In genomic region chr10:42961771-42962170, GRCm38 (mm10) we compare ENCODE assay signal across 13 mouse cellular contexts.
DNase-seq lines count a peak whose midpoint lies in the region; ATAC-seq and TF ChIP-seq lines count a peak whose summit lies in the region.
"Had no signal": no experiment of that assay in that cellular context is flagged by ENCODE, and none has a peak within 500 bp of the region (broad histone marks: within the 10 kb centered on the region; RNA-seq: fewer than 3 reads in every experiment).

No protein-coding gene starts in this region.

- H3K27ac ChIP-seq in intestine, embryonic 15.5 days: peak overlapping the region; percentile 61
- no peak overlapping the region for H3K27ac ChIP-seq in intestine, postnatal 0 days (ENCODE audit: low read depth, low read length)
- 0 out of 2 replicates have a peak overlapping the region, but pooled peaks have one; percentile 27 for H3K27ac ChIP-seq in lung, embryonic 15.5 days
- H3K27ac ChIP-seq in lung, postnatal 0 days (ENCODE audit: low read length): no peak overlapping the region
- H3K27ac ChIP-seq in stomach, embryonic 16.5 days (ENCODE audit: low read length): peak overlapping the region; percentile 81
- H3K27ac ChIP-seq in forebrain, embryonic 15.5 days (replicated peaks): no peak overlapping the region
- H3K27ac ChIP-seq: neural tube, embryonic 15.5 days had no signal

- WGBS in intestine, embryonic 15.5 days: 65% methylated on average over 6 of the region's 6 CpGs
- 73% methylated on average over 6 of the region's 6 CpGs for WGBS in intestine, postnatal 0 days
- WGBS in lung, embryonic 15.5 days: 62% methylated on average over 6 of the region's 6 CpGs
- WGBS in lung, postnatal 0 days: 62% methylated on average over 6 of the region's 6 CpGs
- WGBS in stomach, embryonic 16.5 days: 61% methylated on average over 6 of the region's 6 CpGs
- 71% methylated on average over 6 of the region's 6 CpGs for WGBS in forebrain, embryonic 15.5 days

- no peak overlapping the region for H3K4me3 ChIP-seq in intestine, embryonic 15.5 days (replicated peaks)
- H3K4me3 ChIP-seq in intestine, postnatal 0 days (ENCODE audit: low read depth, low read length): no peak overlapping the region
- H3K4me3 ChIP-seq in lung, embryonic 15.5 days: no peak overlapping the region
- H3K4me3 ChIP-seq in lung, postnatal 0 days (ENCODE audit: low read depth, low read length): no peak overlapping the region
- H3K4me3 ChIP-seq in stomach, embryonic 16.5 days (replicated peaks; ENCODE audit: low read length): no peak overlapping the region
- no peak overlapping the region for H3K4me3 ChIP-seq in forebrain, embryonic 15.5 days
- H3K4me3 ChIP-seq: neural tube, embryonic 15.5 days had no signal

- H3K4me2 ChIP-seq in intestine, embryonic 15.5 days (replicated peaks): no peak overlapping the region
- no peak overlapping the region for H3K4me2 ChIP-seq in intestine, postnatal 0 days (replicated peaks; ENCODE audit: low read depth)
- H3K4me2 ChIP-seq in lung, embryonic 15.5 days: no peak overlapping the region
- no peak overlapping the region for H3K4me2 ChIP-seq in lung, postnatal 0 days (replicated peaks; ENCODE audit: low read depth, low read length)
- no peak overlapping the region for H3K4me2 ChIP-seq in stomach, embryonic 16.5 days (ENCODE audit: low read depth, low read length)
- no peak overlapping the region for H3K4me2 ChIP-seq in forebrain, embryonic 15.5 days (replicated peaks)
- H3K4me2 ChIP-seq: neural tube, embryonic 15.5 days had no signal

- H3K27me3 ChIP-seq in intestine, embryonic 15.5 days (replicated peaks): 0 out of 2 replicates have a peak, but pooled peaks cover 5% of the 10 kb centered on the region
- H3K27me3 ChIP-seq in intestine, postnatal 0 days (replicated peaks; ENCODE audit: control insufficient read depth, insufficient read depth, low read length): no peaks in the 10 kb centered on the region
- peaks cover 16% of the 10 kb centered on the region; the same call in 1 of the 2 replicates for H3K27me3 ChIP-seq in lung, embryonic 15.5 days
- H3K27me3 ChIP-seq in lung, postnatal 0 days (replicated peaks; ENCODE audit: insufficient read depth, low read length): no peaks in the 10 kb centered on the region
- peaks cover 3% of the 10 kb centered on the region; the same call in 1 of the 2 replicates for H3K27me3 ChIP-seq in stomach, embryonic 16.5 days (ENCODE audit: control insufficient read depth, insufficient read depth, low read length)
- H3K27me3 ChIP-seq in forebrain, embryonic 15.5 days: no peaks in the 10 kb centered on the region

- 0 out of 2 replicates have a peak, but pooled peaks cover 8% of the 10 kb centered on the region for H3K4me1 ChIP-seq in intestine, embryonic 15.5 days (replicated peaks)
- no peaks in the 10 kb centered on the region for H3K4me1 ChIP-seq in intestine, postnatal 0 days (replicated peaks; ENCODE audit: control insufficient read depth, insufficient read depth, low read length)
- H3K4me1 ChIP-seq in lung, embryonic 15.5 days: peaks cover 5% of the 10 kb centered on the region; the same call in 1 of the 2 replicates
- H3K4me1 ChIP-seq in lung, postnatal 0 days (ENCODE audit: insufficient read depth, low read depth, low read length): no peaks in the 10 kb centered on the region
- no peaks in the 10 kb centered on the region; the same call in 1 of the 2 replicates for H3K4me1 ChIP-seq in stomach, embryonic 16.5 days (ENCODE audit: control insufficient read depth, insufficient read depth, low read length)
- peaks cover 14% of the 10 kb centered on the region for H3K4me1 ChIP-seq in forebrain, embryonic 15.5 days

- no peak for TF ChIP-seq CTCF in intestine, postnatal 0 days (IDR thresholded peaks at IDR 0.05; ENCODE audit: low read depth)
- no peak for TF ChIP-seq CTCF in lung, postnatal 0 days (IDR thresholded peaks at IDR 0.05)

- TF ChIP-seq EP300 in lung, postnatal 0 days (IDR thresholded peaks at IDR 0.05): no peak

- no peak for DNase-seq in lung, postnatal 0 days (ENCODE audit: low spot score)
- DNase-seq in heart, adult 8-10 months (ENCODE audit: low spot score): peak; percentile 26
- DNase-seq in thymus, postnatal 25 days: no peak
- DNase-seq: adrenal gland, postnatal 36 days; cerebellum, postnatal 36 days; gastrocnemius, postnatal 36 days; layer of hippocampus, postnatal 36 days had no signal

- no peak for ATAC-seq in intestine, embryonic 15.5 days
- no peak for ATAC-seq in intestine, postnatal 0 days
- ATAC-seq in lung, embryonic 15.5 days (ENCODE audit: borderline replicate concordance, extremely low read depth, low FRiP score, low TSS enrichment): no peak
- no peak for ATAC-seq in lung, postnatal 0 days
- ATAC-seq in stomach, embryonic 16.5 days (ENCODE audit: insufficient read depth, low FRiP score): 0 out of 2 replicates have a peak, but pooled peaks have one; percentile 11
- no peak for ATAC-seq in forebrain, embryonic 15.5 days (replicated peaks)

- no peaks in the 10 kb centered on the region for H3K36me3 ChIP-seq in intestine, embryonic 15.5 days
- peaks cover 8% of the 10 kb centered on the region; the same call in 1 of the 2 replicates for H3K36me3 ChIP-seq in intestine, postnatal 0 days (ENCODE audit: control insufficient read depth, insufficient read depth)
- no peaks in the 10 kb centered on the region for H3K36me3 ChIP-seq in lung, embryonic 15.5 days
- no peaks in the 10 kb centered on the region for H3K36me3 ChIP-seq in lung, postnatal 0 days (ENCODE audit: insufficient read depth, low read length)
- H3K36me3 ChIP-seq in stomach, embryonic 16.5 days (ENCODE audit: control insufficient read depth, insufficient read depth, low read length): no peaks in the 10 kb centered on the region
- no peaks in the 10 kb centered on the region for H3K36me3 ChIP-seq in forebrain, embryonic 15.5 days
- H3K36me3 ChIP-seq: neural tube, embryonic 15.5 days had no signal

- H3K9me3 ChIP-seq in intestine, embryonic 15.5 days: no peaks in the 10 kb centered on the region
- no peaks in the 10 kb centered on the region for H3K9me3 ChIP-seq in intestine, postnatal 0 days (ENCODE audit: control insufficient read depth)
- no peaks in the 10 kb centered on the region for H3K9me3 ChIP-seq in lung, embryonic 15.5 days
- no peaks in the 10 kb centered on the region for H3K9me3 ChIP-seq in lung, postnatal 0 days (ENCODE audit: low read length)
- no peaks in the 10 kb centered on the region for H3K9me3 ChIP-seq in stomach, embryonic 16.5 days (replicated peaks; ENCODE audit: control insufficient read depth, low read length)
- no peaks in the 10 kb centered on the region for H3K9me3 ChIP-seq in forebrain, embryonic 15.5 days
- H3K9me3 ChIP-seq: neural tube, embryonic 15.5 days had no signal

- no peak overlapping the region for H3K9ac ChIP-seq in intestine, embryonic 15.5 days
- no peak overlapping the region for H3K9ac ChIP-seq in intestine, postnatal 0 days (ENCODE audit: low read depth, low read length)
- no peak overlapping the region for H3K9ac ChIP-seq in lung, embryonic 15.5 days
- H3K9ac ChIP-seq in lung, postnatal 0 days (replicated peaks; ENCODE audit: low read depth): no peak overlapping the region
- no peak overlapping the region for H3K9ac ChIP-seq in stomach, embryonic 16.5 days (ENCODE audit: low read length)
- H3K9ac ChIP-seq in forebrain, embryonic 15.5 days (replicated peaks): no peak overlapping the region
- H3K9ac ChIP-seq: neural tube, embryonic 15.5 days had no signal

Comparison
In these comparisons a context has a peak if more than half of its experiments do, and no peak if none do; other contexts are left out.
1. H3K27ac ChIP-seq: peak in intestine, embryonic 15.5 days (single experiment), lung, embryonic 15.5 days (single experiment) and stomach, embryonic 16.5 days (single experiment); none in intestine, postnatal 0 days (single experiment), lung, postnatal 0 days (single experiment) and forebrain, embryonic 15.5 days (single experiment).